Mouse (Mus musculus) bone marrow macrophage, adult 2 months (primary cell): ENCODE results near the gene Wars. TPM values are rescaled to one million over a fixed set of nuclear protein-coding genes. Genes with fewer than 3 reads are reported as not detected.

ENCODE experiments used
- H3K27ac ChIP-seq: 2 replicates; pipeline ENCODE4 v1.5.1; 2012; ENCODE audit warnings: low read depth, low read length; ENCODE audit not compliant: insufficient read depth
- H3K4me1 ChIP-seq: 2 replicates; pipeline ENCODE4 v1.6.1; 2012; ENCODE audit warnings: low read length; ENCODE audit not compliant: control insufficient read depth, insufficient read depth
- H3K4me3 ChIP-seq: 2 replicates; pipeline ENCODE4 v1.5.1; 2012; ENCODE audit warnings: mild to moderate bottlenecking, low read length, moderate library complexity; ENCODE audit not compliant: insufficient read depth
- CTCF ChIP-seq: IDR thresholded peaks from 2 replicates; pipeline ENCODE4 v1.5.1; 2012; ENCODE audit warnings: low read depth, mild to moderate bottlenecking, low read length, moderate library complexity
- POLR2A ChIP-seq: IDR thresholded peaks from 2 replicates; pipeline ENCODE4 v1.6.1; 2012; ENCODE audit warnings: mild to moderate bottlenecking, low read depth, low read length, borderline replicate concordance
- polyA plus RNA-seq: library from polyadenylated mRNA; stranded (reverse); fragments of >200 nt; gene quantifications from 2 replicates; pipeline ENCODE4 v1.2.4, GENCODE M21; 2012; ENCODE audit not compliant: missing spikeins, insufficient read depth, insufficient read length

Gene Wars
- polyA plus RNA-seq, 1 experiment: 24.8 TPM

GRCm38 (mm10) chr12:108826958-108827535 lies 66.9 kb downstream of the Wars start:
- Histone ChIP-seq H3K27ac (no peak overlapping the region), H3K4me1 (peaks cover 8% of the 10 kb centered on the region), H3K4me3 (no peak overlapping the region)
- TF ChIP-seq CTCF (no peak), POLR2A (no peak)

GRCm38 (mm10) chr12:108826282-108826957 lies 67.6 kb downstream of the Wars start:
- Histone ChIP-seq H3K4me3 (no peak overlapping the region), H3K4me1 (peaks cover 3% of the 10 kb centered on the region), H3K27ac (no peak overlapping the region)
- TF ChIP-seq CTCF: no peak
- TF ChIP-seq POLR2A: no peak

DNA sequence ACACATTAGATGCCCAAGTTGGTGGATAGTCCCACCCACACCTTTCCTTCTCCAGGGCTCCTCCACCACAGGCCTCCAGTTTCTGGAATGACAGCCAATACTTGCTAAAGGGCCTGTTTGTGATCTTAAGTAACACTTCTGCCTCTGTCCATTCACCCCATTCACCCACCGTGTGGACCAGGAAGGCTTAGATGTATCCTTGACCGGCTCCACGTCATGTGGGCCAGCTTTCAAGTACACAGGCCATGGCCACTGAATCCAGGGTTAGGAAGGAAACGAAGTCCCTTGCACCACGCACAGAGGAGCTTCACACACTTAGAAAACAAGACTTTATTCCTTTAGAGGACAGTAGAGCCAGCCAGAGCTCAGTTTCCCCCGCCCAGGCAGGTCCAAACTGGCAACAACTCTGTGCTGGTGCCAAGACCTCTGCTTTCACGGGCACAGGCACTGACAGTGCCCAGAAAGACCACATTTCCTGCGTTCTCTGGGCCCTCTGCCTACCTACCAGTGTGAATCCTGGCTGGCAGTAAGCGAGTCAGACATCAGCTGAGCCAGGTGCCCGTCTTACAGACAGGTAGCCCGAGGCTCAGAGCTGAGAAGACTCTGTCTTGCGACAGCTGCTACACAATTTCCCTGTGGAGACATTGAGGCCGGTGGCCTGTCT lies 68.3 kb downstream of the Wars start:
- Histone ChIP-seq H3K4me1 (no peaks in the 10 kb centered on the region), H3K27ac (no peak overlapping the region), H3K4me3 (no peak overlapping the region)
- TF ChIP-seq CTCF: no peak
- no peak for TF ChIP-seq POLR2A

DNA sequence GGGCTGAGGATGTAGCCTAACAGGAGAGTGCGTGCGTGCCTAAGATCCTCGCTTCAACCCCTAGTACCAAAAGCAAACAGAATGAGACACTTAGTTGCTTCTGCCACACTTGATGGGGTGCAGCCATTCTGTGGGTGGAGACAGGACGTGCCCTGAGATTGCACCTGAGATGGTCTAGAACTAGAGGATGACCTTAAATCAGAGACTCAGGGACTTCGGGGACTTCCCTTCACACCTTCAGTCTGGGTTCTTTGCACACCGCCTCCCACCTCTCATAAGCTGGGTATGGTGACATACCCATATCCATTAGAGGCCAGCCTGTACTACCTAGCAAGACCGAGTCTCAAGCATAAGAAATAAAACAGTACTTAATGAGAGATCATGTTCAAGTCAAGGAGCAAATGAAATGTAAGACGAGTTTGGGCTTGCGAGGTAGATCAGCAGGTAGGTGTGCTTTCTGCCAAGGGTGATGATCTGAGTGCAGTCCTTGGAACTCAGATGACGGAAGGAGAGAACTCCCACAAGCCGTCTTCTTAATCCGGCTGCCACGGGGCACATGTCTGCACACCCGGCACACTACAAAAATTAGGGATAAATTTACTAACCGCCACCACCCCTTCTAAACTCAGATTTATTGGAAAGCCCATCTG lies 69.6 kb downstream of the Wars start:
- TF ChIP-seq CTCF: no peak
- TF ChIP-seq POLR2A: no peak
- Histone ChIP-seq H3K4me1 (no peaks in the 10 kb centered on the region), H3K4me3 (no peak overlapping the region), H3K27ac (no peak overlapping the region)

DNA sequence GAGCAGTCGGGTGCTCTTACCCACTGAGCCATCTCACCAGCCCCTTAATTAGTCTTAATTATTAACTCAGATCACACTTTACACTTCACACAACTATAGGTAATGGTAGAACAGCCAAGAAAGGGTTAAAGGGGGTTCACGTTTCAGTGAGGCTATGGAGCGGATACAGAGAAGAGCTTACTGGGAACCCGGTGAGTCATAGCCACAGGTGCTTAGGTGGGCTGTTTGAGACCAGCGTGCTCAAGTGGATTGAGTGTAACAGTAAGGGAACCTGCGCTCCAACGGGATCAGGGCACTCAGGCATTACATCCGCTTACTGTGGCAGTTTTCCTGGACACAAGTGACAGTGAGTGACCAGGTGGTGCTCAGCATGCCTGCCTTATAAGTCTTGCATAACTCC lies 70.9 kb downstream of the Wars start:
- Histone ChIP-seq H3K4me3 (no peak overlapping the region), H3K4me1 (no peaks in the 10 kb centered on the region), H3K27ac (no peak overlapping the region)
- TF ChIP-seq POLR2A (no peak), CTCF (no peak)

DNA sequence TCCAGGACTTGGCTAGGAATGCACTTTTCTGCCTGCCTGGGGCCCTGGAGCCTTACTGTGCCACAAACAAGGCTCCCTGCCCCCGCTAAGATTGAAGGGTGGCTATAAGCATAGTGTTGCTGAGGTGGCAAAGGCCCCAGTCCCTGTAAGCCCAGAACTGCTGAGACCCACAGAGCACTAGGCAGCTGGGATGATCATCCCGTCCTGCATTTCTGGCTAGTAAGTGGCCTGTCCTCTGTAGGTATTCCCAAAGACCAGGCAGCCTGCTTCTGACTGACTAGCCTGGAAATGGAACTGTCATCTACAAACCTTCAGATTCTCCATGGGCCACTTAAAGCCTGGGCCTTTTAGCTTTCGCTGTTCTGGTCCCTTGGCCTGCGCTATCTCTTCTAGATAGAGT lies 73.5 kb downstream of the Wars start:
- no peaks in the 10 kb centered on the region for H3K4me1 ChIP-seq
- TF ChIP-seq CTCF: no peak
- TF ChIP-seq POLR2A: no peak
- H3K4me3 ChIP-seq: no peak overlapping the region
- H3K27ac ChIP-seq: no peak overlapping the region

DNA sequence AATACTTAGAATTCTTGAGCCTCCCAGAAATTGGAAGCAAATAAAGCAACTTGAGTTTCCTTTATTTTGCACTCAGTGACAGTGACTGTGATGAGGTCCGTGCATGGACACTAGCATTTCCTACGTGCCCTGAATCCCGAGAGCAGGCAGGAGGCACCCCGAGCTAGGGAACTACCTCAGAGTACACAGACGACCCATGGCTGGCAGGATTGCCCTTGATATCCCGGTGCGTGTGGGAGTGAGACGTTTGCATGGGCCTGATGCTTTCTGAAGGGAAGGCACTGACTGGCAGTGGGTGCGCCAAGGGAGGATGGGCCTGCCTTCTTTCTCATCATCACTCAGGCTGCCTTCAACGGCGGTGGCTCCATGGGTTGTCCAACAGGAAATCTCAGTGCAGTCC lies 77.4 kb downstream of the Wars start:
- Histone ChIP-seq H3K4me3 (no peak overlapping the region), H3K27ac (no peak overlapping the region), H3K4me1 (peaks cover under 1% of the 10 kb centered on the region; the same call in 1 of the 2 replicates)
- no peak for TF ChIP-seq CTCF
- TF ChIP-seq POLR2A: no peak

GRCm38 (mm10) chr12:108814470-108814869 lies 79.5 kb downstream of the Wars start:
- no peak for TF ChIP-seq CTCF
- no peak for TF ChIP-seq POLR2A
- no peak overlapping the region for H3K4me3 ChIP-seq
- no peak overlapping the region for H3K27ac ChIP-seq
- peaks cover 8% of the 10 kb centered on the region for H3K4me1 ChIP-seq

DNA sequence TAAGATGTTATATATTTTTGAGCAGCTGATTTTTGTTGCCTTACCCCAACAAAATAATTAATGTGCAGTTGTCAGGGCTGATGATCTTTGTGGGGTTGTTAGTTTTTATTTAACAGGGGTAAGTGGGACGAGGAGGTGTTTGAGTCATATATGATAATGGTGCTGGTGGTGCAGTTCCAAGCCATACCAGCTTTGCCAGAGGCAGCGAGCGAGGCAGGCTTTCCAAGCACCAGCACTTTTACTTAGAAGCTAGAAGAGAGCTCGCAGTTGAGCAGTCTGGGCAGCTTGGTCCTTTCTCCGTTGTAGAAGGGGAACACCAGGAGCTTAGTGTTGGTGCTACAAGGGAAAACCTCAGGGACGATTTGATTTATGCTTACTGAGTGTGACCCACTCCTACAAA lies 81.5 kb downstream of the Wars start:
- TF ChIP-seq CTCF (no peak), POLR2A (no peak)
- H3K4me3 ChIP-seq: no peak overlapping the region
- H3K4me1 ChIP-seq: peaks cover 24% of the 10 kb centered on the region
- no peak overlapping the region for H3K27ac ChIP-seq

DNA sequence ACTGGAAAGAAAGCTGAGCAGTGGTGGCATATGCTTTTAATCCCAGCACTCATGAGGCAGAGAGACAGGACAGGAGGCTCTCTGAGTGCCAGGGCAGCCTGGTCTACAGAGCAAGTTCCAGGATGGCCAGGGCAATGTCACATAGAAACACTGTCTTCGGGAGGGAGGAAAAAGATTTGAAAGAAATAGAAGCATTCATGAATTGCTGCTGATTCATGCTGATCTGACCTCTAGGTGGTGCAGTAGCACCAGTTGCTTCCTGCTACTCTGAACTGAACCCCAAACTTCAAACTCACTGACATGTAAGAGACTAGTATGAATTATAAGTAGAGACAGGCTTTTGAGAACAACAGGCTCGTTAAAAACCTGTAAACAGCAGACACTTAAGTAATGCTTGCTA lies 82.8 kb downstream of the Wars start:
- TF ChIP-seq POLR2A (no peak), CTCF (no peak)
- peaks cover 24% of the 10 kb centered on the region for H3K4me1 ChIP-seq
- H3K4me3 ChIP-seq: no peak overlapping the region
- H3K27ac ChIP-seq: no peak overlapping the region
